ENCODE assay signal across 8 mouse cellular contexts in the genomic region with DNA sequence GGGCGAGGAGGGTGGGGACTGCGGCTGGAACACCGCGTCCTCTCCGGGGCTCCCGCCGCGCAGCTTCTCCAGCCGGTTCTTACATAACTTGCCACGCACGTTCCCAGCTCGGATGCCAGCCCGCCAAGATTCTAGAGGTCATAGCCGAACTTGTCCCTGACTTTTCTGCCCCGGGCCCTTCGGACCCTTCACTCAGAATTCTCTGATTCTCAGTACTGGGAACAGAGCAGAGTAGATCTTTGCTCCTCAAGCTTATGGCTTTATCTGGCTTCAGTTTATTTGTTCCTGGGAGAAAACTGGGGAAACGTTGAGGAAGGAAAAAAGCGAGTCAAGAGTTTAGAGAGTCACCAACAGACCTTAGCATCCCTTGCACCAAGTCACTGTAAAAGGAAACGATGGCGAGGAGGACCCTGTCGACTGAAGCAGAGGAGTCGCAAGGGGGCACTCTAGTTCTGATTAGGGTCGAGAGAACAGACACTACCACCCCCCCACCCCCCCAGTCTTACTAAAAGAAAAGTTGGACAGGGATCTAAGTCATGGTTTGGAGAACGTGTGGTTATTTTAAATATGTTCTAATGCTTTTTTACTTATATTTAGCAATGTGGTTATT. TPM values are rescaled to one million over a fixed set of nuclear protein-coding genes. Genes with fewer than 3 reads are reported as not detected.
DNase-seq lines count a peak whose midpoint lies in the region; ATAC-seq and TF ChIP-seq lines count a peak whose summit lies in the region.

No protein-coding gene starts in this region.

- peak; percentile 67 to 96 (median 88) for TF ChIP-seq CTCF in MEL (IDR thresholded peaks at IDR 0.05 in 2 of 3, conservative IDR thresholded peaks at IDR 0.05 in 1 of 3; ENCODE audit: control insufficient read depth in 1 of 3, insufficient read depth in 1 of 3, low read depth in 2 of 3, low read length in 3 of 3, poor library complexity in 1 of 3, severe bottlenecking in 1 of 3)
- TF ChIP-seq CTCF in lung, postnatal 0 days (IDR thresholded peaks at IDR 0.05) = peak; percentile 72

- H3K9me3 ChIP-seq in MEL (replicated peaks; ENCODE audit: insufficient read depth, low read length) = no peaks in the 10 kb centered on the region
- H3K9me3 ChIP-seq in hindbrain, embryonic 11.5 days (ENCODE audit: control insufficient read depth, low read length) = no peaks in the 10 kb centered on the region
- no peaks in the 10 kb centered on the region for H3K9me3 ChIP-seq in lung, postnatal 0 days (ENCODE audit: low read length)

- H3K4me3 ChIP-seq in MEL (ENCODE audit: control insufficient read depth in 1 of 2, insufficient read depth in 1 of 2, low read depth in 2 of 2, low read length in 2 of 2) = peak overlapping the region; percentile 52 to 53
- H3K4me3 ChIP-seq in hindbrain, embryonic 11.5 days (ENCODE audit: low read depth, low read length) = peak overlapping the region; percentile 50
- H3K4me3 ChIP-seq in lung, postnatal 0 days (ENCODE audit: low read depth, low read length) = peak overlapping the region; percentile 38

- peak overlapping the region; percentile 98 for H3K4me2 ChIP-seq in hindbrain, embryonic 11.5 days (replicated peaks; ENCODE audit: low read depth, low read length)
- peak overlapping the region; percentile 82 for H3K4me2 ChIP-seq in lung, postnatal 0 days (replicated peaks; ENCODE audit: low read depth, low read length)

- DNase-seq in MEL (ENCODE audit: low read depth, low spot score) = peak; percentile 92
- DNase-seq in cerebellum, adult 11-12 months = peak; percentile 70
- DNase-seq in forelimb bud, embryonic 11.5 days (ENCODE audit: low read depth, low spot score) = peak; percentile 41
- peak; percentile 77 for DNase-seq in hindbrain, embryonic 11.5 days (ENCODE audit: low spot score)
- DNase-seq in layer of hippocampus, postnatal 10 days (ENCODE audit: low spot score in 2 of 2) = peak; percentile 78 to 82
- peak; percentile 86 for DNase-seq in lung, postnatal 0 days (ENCODE audit: low spot score)
- DNase-seq in right cerebral cortex, adult 18-20 months = peak; percentile 79

- no peaks in the 10 kb centered on the region; the same call in none of the 2 replicates for H3K79me2 ChIP-seq in MEL (ENCODE audit: control insufficient read depth, insufficient read depth, low read length, poor library complexity)

- peak; percentile 76 for TF ChIP-seq RAD21 in MEL (IDR thresholded peaks at IDR 0.05; ENCODE audit: low read depth, low read length)

- no peak for TF ChIP-seq POLR2A in MEL (IDR thresholded peaks at IDR 0.05; ENCODE audit: control insufficient read depth in 1 of 2, insufficient read depth in 1 of 2, low read depth in 1 of 2, low read length in 2 of 2, poor library complexity in 1 of 2)

- H3K27me3 ChIP-seq in MEL (ENCODE audit: control insufficient read depth in 1 of 2, insufficient read depth in 2 of 2, low read length in 2 of 2) = no peaks in the 10 kb centered on the region
- no peaks in the 10 kb centered on the region for H3K27me3 ChIP-seq in hindbrain, embryonic 11.5 days (ENCODE audit: control insufficient read depth, insufficient read depth, low read length)
- H3K27me3 ChIP-seq in lung, postnatal 0 days (replicated peaks; ENCODE audit: insufficient read depth, low read length) = no peaks in the 10 kb centered on the region

- TF ChIP-seq EP300 in MEL (IDR thresholded peaks at IDR 0.05; ENCODE audit: low read depth in 1 of 2, low read length in 2 of 2) = no peak
- peak; percentile 48; the same call in 1 of the 2 replicates for TF ChIP-seq EP300 in lung, postnatal 0 days (IDR thresholded peaks at IDR 0.05)

- 3% methylated on average over 24 of the region's 24 CpGs for WGBS in hindbrain, embryonic 11.5 days
- WGBS in lung, postnatal 0 days = 2% methylated on average over 24 of the region's 24 CpGs

- peaks cover 0 to 2% of the 10 kb centered on the region in 2 experiments; a peak in 2 of 4 replicates for H3K36me3 ChIP-seq in MEL (ENCODE audit: control insufficient read depth in 1 of 2, insufficient read depth in 2 of 2, low read length in 2 of 2)
- no peaks in the 10 kb centered on the region for H3K36me3 ChIP-seq in hindbrain, embryonic 11.5 days (ENCODE audit: control insufficient read depth, insufficient read depth, low read length)
- H3K36me3 ChIP-seq in lung, postnatal 0 days (ENCODE audit: insufficient read depth, low read length) = 0 out of 2 replicates have a peak, but pooled peaks cover 2% of the 10 kb centered on the region

- peak overlapping the region; percentile 38 for H3K27ac ChIP-seq in MEL (ENCODE audit: control insufficient read depth, low read depth, low read length)
- no peak overlapping the region for H3K27ac ChIP-seq in hindbrain, embryonic 11.5 days (ENCODE audit: low read depth, low read length)
- peak overlapping the region; percentile 52 for H3K27ac ChIP-seq in lung, postnatal 0 days (ENCODE audit: low read length)

- peaks cover 5 to 13% of the 10 kb centered on the region in 2 experiments; a peak in 3 of 4 replicates for H3K4me1 ChIP-seq in MEL (ENCODE audit: control insufficient read depth in 1 of 2, insufficient read depth in 2 of 2, low read length in 2 of 2)
- 0 out of 2 replicates have a peak, but pooled peaks cover 2% of the 10 kb centered on the region for H3K4me1 ChIP-seq in hindbrain, embryonic 11.5 days (replicated peaks; ENCODE audit: control insufficient read depth, insufficient read depth, low read length)
- H3K4me1 ChIP-seq in lung, postnatal 0 days (ENCODE audit: insufficient read depth, low read depth, low read length) = peaks cover 11% of the 10 kb centered on the region; the same call in 1 of the 2 replicates

- no peak for ATAC-seq in hindbrain, embryonic 11.5 days (ENCODE audit: low FRiP score)
- peak; percentile 27; the same call in 1 of the 2 replicates for ATAC-seq in lung, postnatal 0 days
- ATAC-seq in activated CD4-positive, CD25-positive, alpha-beta regulatory T cell, adult 4 months = no peak

- H3K9ac ChIP-seq in MEL (ENCODE audit: control insufficient read depth, low read depth, low read length, poor library complexity, severe bottlenecking) = peak overlapping the region; percentile 60
- peak overlapping the region; percentile 7; the same call in 1 of the 2 replicates for H3K9ac ChIP-seq in hindbrain, embryonic 11.5 days (ENCODE audit: low read depth, low read length)
- H3K9ac ChIP-seq in lung, postnatal 0 days (replicated peaks; ENCODE audit: low read depth) = peak overlapping the region; percentile 4; the same call in 1 of the 2 replicates

TF ChIP-seq in MEL, 35 proteins besides CTCF, POLR2A, EP300 and RAD21 (continues in another document):
- TF ChIP-seq GABPA (IDR thresholded peaks at IDR 0.05; ENCODE audit: low read depth, low read length) = 0 out of 2 replicates have a peak, but pooled peaks have one; percentile 22
- TF ChIP-seq NRF1 (IDR thresholded peaks at IDR 0.05; ENCODE audit: insufficient read depth, low read depth, low read length, poor library complexity, severe bottlenecking) = 0 out of 2 replicates have a peak, but pooled peaks have one; percentile 10

RNA-seq across cellular contexts. Expression of gene Ciart, which starts 0.9 kb away (rescaled TPM):
- 4.9 and 18.5 TPM in 2 replicates for total RNA-seq in MEL (2012; rRNA removed)
- polyA plus RNA-seq in MEL (2012; ENCODE audit: insufficient read depth in 1 of 2, insufficient read length in 2 of 2, low read depth in 1 of 2, low replicate concordance in 2 of 2, missing spikeins in 1 of 2) = 10 to 100 TPM in 1 of 2 experiments, not detected in 1; 23.8 TPM
- 4.7 and 6.5 TPM in 2 replicates for polyA plus RNA-seq in hindbrain, embryonic 11.5 days (2014; fragmentation: Nextera tagmentation; extraction: Ambion mirVana)
- 1 to 10 TPM; 6.5 to 8.9 TPM for total RNA-seq in layer of hippocampus, postnatal 10 days (2021)
- polyA plus RNA-seq in lung, postnatal 0 days (2015; fragmentation: Nextera tagmentation; extraction: Ambion mirVana) = 2.0 and 3.1 TPM in 2 replicates
- polyA plus RNA-seq in activated CD4-positive, CD25-positive, alpha-beta regulatory T cell, adult 4 months (2017; shearing (Covaris generic)) = 1 to 10 TPM; 4.4 to 7.0 TPM

RNA-seq across cellular contexts. Expression of gene BC028528, which starts 8.9 kb away (rescaled TPM):
- 7.4 and 12.2 TPM in 2 replicates for total RNA-seq in MEL (2012; rRNA removed)
- 10 to 100 TPM in 1 of 2 experiments, not detected in 1; 13.6 TPM for polyA plus RNA-seq in MEL (2012; ENCODE audit: insufficient read depth in 1 of 2, insufficient read length in 2 of 2, low read depth in 1 of 2, low replicate concordance in 2 of 2, missing spikeins in 1 of 2)
- polyA plus RNA-seq in hindbrain, embryonic 11.5 days (2014; fragmentation: Nextera tagmentation; extraction: Ambion mirVana) = 11.0 and 11.2 TPM in 2 replicates
- 10 to 100 TPM in 1 of 2 experiments, 1 to 10 TPM in 1; 9.4 to 10.2 TPM for total RNA-seq in layer of hippocampus, postnatal 10 days (2021)
- polyA plus RNA-seq in lung, postnatal 0 days (2015; fragmentation: Nextera tagmentation; extraction: Ambion mirVana) = 247 and 252 TPM in 2 replicates
- polyA plus RNA-seq in activated CD4-positive, CD25-positive, alpha-beta regulatory T cell, adult 4 months (2017; shearing (Covaris generic)) = 1 to 10 TPM; 1.2 to 1.5 TPM

RNA-seq across cellular contexts. Expression of gene Aph1a, which starts 10.8 kb away (rescaled TPM):
- total RNA-seq in MEL (2012; rRNA removed) = 110 and 127 TPM in 2 replicates
- polyA plus RNA-seq in MEL (2012; ENCODE audit: insufficient read depth in 1 of 2, insufficient read length in 2 of 2, low read depth in 1 of 2, low replicate concordance in 2 of 2, missing spikeins in 1 of 2) = 100 to 1,000 TPM in 1 of 2 experiments, not detected in 1; 170 TPM
- polyA plus RNA-seq in hindbrain, embryonic 11.5 days (2014; fragmentation: Nextera tagmentation; extraction: Ambion mirVana) = 28.5 and 34.0 TPM in 2 replicates
- 100 to 1,000 TPM in 1 of 2 experiments, 10 to 100 TPM in 1; 97.7 to 102 TPM for total RNA-seq in layer of hippocampus, postnatal 10 days (2021)
- polyA plus RNA-seq in lung, postnatal 0 days (2015; fragmentation: Nextera tagmentation; extraction: Ambion mirVana) = 48.6 and 49.1 TPM in 2 replicates
- 10 to 100 TPM; 32.2 to 44.2 TPM for polyA plus RNA-seq in activated CD4-positive, CD25-positive, alpha-beta regulatory T cell, adult 4 months (2017; shearing (Covaris generic))

RNA-seq across cellular contexts. Expression of gene Mrps21, which starts 11.6 kb away (rescaled TPM):
- total RNA-seq in MEL (2012; rRNA removed) = 524 and 586 TPM in 2 replicates
- polyA plus RNA-seq in MEL (2012; ENCODE audit: insufficient read depth in 1 of 2, insufficient read length in 2 of 2, low read depth in 1 of 2, low replicate concordance in 2 of 2, missing spikeins in 1 of 2) = 100 to 1,000 TPM in 1 of 2 experiments, not detected in 1; 469 TPM
- polyA plus RNA-seq in hindbrain, embryonic 11.5 days (2014; fragmentation: Nextera tagmentation; extraction: Ambion mirVana) = 329 and 340 TPM in 2 replicates
- total RNA-seq in layer of hippocampus, postnatal 10 days (2021) = 100 to 1,000 TPM; 147 to 175 TPM
- polyA plus RNA-seq in lung, postnatal 0 days (2015; fragmentation: Nextera tagmentation; extraction: Ambion mirVana) = 252 and 273 TPM in 2 replicates
- polyA plus RNA-seq in activated CD4-positive, CD25-positive, alpha-beta regulatory T cell, adult 4 months (2017; shearing (Covaris generic)) = 100 to 1,000 TPM; 334 to 354 TPM

RNA-seq across cellular contexts. Expression of gene Car14, which starts 21.6 kb away (rescaled TPM):
- 0.15 TPM in 1 of 2 replicates, not detected in the other for total RNA-seq in MEL (2012; rRNA removed)
- polyA plus RNA-seq in MEL (2012; ENCODE audit: insufficient read depth in 1 of 2, insufficient read length in 2 of 2, low read depth in 1 of 2, low replicate concordance in 2 of 2, missing spikeins in 1 of 2) = under 1 TPM in 1 of 2 experiments, not detected in 1; 0.38 TPM
- 26.5 and 27.8 TPM in 2 replicates for polyA plus RNA-seq in hindbrain, embryonic 11.5 days (2014; fragmentation: Nextera tagmentation; extraction: Ambion mirVana)
- 1 to 10 TPM; 2.5 to 4.4 TPM for total RNA-seq in layer of hippocampus, postnatal 10 days (2021)
- 4.4 and 4.5 TPM in 2 replicates for polyA plus RNA-seq in lung, postnatal 0 days (2015; fragmentation: Nextera tagmentation; extraction: Ambion mirVana)
- not detected for polyA plus RNA-seq in activated CD4-positive, CD25-positive, alpha-beta regulatory T cell, adult 4 months (2017; shearing (Covaris generic))

Comparison
In these comparisons a context has a peak if more than half of its experiments do, and no peak if none do; other contexts are left out.
1. DNase-seq: peak in every context shown above with its lines; median percentile 92 in MEL; 86 in lung, postnatal 0 days; 80 in layer of hippocampus, postnatal 10 days; 79 in right cerebral cortex, adult 18-20 months; 77 in hindbrain, embryonic 11.5 days; 70 in cerebellum, adult 11-12 months; 41 in forelimb bud, embryonic 11.5 days.
2. H3K9ac ChIP-seq: peak in every context shown above with its lines; median percentile 60 in MEL; 7 in hindbrain, embryonic 11.5 days; 4 in lung, postnatal 0 days.
3. RNA of gene BC028528, which starts 8.9 kb away (polyA plus RNA-seq): 247 to 252 TPM in lung, postnatal 0 days; 13.6 TPM in MEL, 11.0 to 11.2 TPM in hindbrain, embryonic 11.5 days and 1.2 to 1.5 TPM in activated CD4-positive, CD25-positive, alpha-beta regulatory T cell, adult 4 months; every median in the first group is over 10 times any median in the second.
4. Peak in every context shown above with its lines, with median percentiles within 50 percentile points of each other: H3K4me3 ChIP-seq.